Mouse (Mus musculus) CH12.LX (cell line): ENCODE data around the gene Acsbg2. TPM values are rescaled to one million over a fixed set of nuclear protein-coding genes. Genes with fewer than 3 reads are reported as not detected.

Source experiments
- DNase-seq: peaks from one replicate; pipeline ENCODE4 v3.0.0-alpha.2; 2013; ENCODE audit errors: extremely low read depth
- H3K27ac ChIP-seq: 2 replicates; pipeline ENCODE4 v1.5.1; 2012; ENCODE audit warnings: low read depth, mild to moderate bottlenecking, control low read depth, moderate library complexity; ENCODE audit not compliant: insufficient read depth
- H3K27me3 ChIP-seq: replicated peaks from 2 replicates; pipeline ENCODE3; 2012; ENCODE audit warnings: inconsistent platforms
- H3K36me3 ChIP-seq, 2 experiments: replicated peaks in 1 of 2; 2 replicates each; pipeline versions ENCODE3 to v1.6.1; 2012; ENCODE audit warnings: inconsistent platforms in 1 of 2, low read length in 1 of 2, mild to moderate bottlenecking in 1 of 2, mixed read lengths in 1 of 2, moderate library complexity in 1 of 2; ENCODE audit not compliant: control insufficient read depth in 1 of 2, insufficient read depth in 1 of 2
- H3K4me1 ChIP-seq, 2 experiments: 2 replicates each; pipeline ENCODE4 v1.6.1; 2012; ENCODE audit warnings: inconsistent platforms in 1 of 2, moderate library complexity in 1 of 2; ENCODE audit not compliant: insufficient read depth in 2 of 2, control insufficient read depth in 1 of 2
- H3K4me2 ChIP-seq: 2 replicates; pipeline ENCODE4 v1.6.1; 2012; ENCODE audit warnings: low read depth, mild to moderate bottlenecking, control low read depth; ENCODE audit not compliant: poor library complexity, insufficient read depth, severe bottlenecking
- H3K4me3 ChIP-seq, 3 experiments: fragments of 150-350 bp in 1 of 3; sonication (generic) in 1 of 3; replicated peaks in 1 of 3; 2 replicates each; pipeline versions ENCODE3 to v1.5.1; 2011 to 2012; ENCODE audit warnings: low read depth in 2 of 3, low read length in 2 of 3, mild to moderate bottlenecking in 2 of 3, moderate library complexity in 2 of 3, control low read depth in 1 of 3, improper control_type of control experiment in 1 of 3, inconsistent platforms in 1 of 3, mixed read lengths in 1 of 3; ENCODE audit not compliant: poor library complexity in 1 of 3
- H3K79me2 ChIP-seq: replicated peaks from 2 replicates; pipeline ENCODE4 v1.6.1; 2012; ENCODE audit warnings: mild to moderate bottlenecking, moderate library complexity; ENCODE audit not compliant: control insufficient read depth, poor library complexity, insufficient read depth, severe bottlenecking; ENCODE audit errors: extremely low read depth
- H3K9ac ChIP-seq: 2 replicates; pipeline ENCODE4 v1.6.1; 2012; ENCODE audit warnings: low read depth, mild to moderate bottlenecking, control low read depth, moderate library complexity; ENCODE audit not compliant: insufficient read depth
- H3K9me3 ChIP-seq: replicated peaks from 2 replicates; pipeline ENCODE3; 2012; ENCODE audit warnings: low read length, inconsistent platforms, mixed read lengths
- CHD2 ChIP-seq: IDR thresholded peaks from 2 replicates; pipeline ENCODE4 v1.6.1; 2011; ENCODE audit warnings: low read length, improper control_type of control experiment
- ELF1 ChIP-seq: IDR thresholded peaks from 2 replicates; pipeline ENCODE4 v1.6.1; 2014; ENCODE audit warnings: low read depth, mild to moderate bottlenecking, inconsistent platforms, low read length, improper control_type of control experiment
- EP300 ChIP-seq: IDR thresholded peaks from 2 replicates; pipeline ENCODE4 v1.6.1; 2011; ENCODE audit warnings: low read length, improper control_type of control experiment
- HCFC1 ChIP-seq: IDR thresholded peaks from 2 replicates; pipeline ENCODE4 v1.6.1; 2012; ENCODE audit warnings: low read depth, mild to moderate bottlenecking, inconsistent platforms, low read length, improper control_type of control experiment
- IRF4 ChIP-seq: IDR thresholded peaks from 2 replicates; pipeline ENCODE4 v1.6.1; 2014; ENCODE audit warnings: low read depth, mild to moderate bottlenecking, inconsistent platforms, low read length, improper control_type of control experiment
- JUN ChIP-seq: IDR thresholded peaks from 2 replicates; pipeline ENCODE4 v1.6.1; 2011; ENCODE audit warnings: low read depth, mild to moderate bottlenecking, low read length, improper control_type of control experiment, moderate library complexity; ENCODE audit not compliant: insufficient read depth
- JUND ChIP-seq: conservative IDR thresholded peaks from 2 replicates; pipeline ENCODE4 v1.6.1; 2011; ENCODE audit warnings: low read depth, low read length, improper control_type of control experiment
- MAX ChIP-seq: IDR thresholded peaks from 2 replicates; pipeline ENCODE4 v1.6.1; 2011; ENCODE audit warnings: low read length, improper control_type of control experiment
- MEF2A ChIP-seq: IDR thresholded peaks from 2 replicates; pipeline ENCODE4 v1.6.1; 2014; ENCODE audit warnings: low read depth, mild to moderate bottlenecking, inconsistent platforms, low read length, improper control_type of control experiment, borderline replicate concordance
- MYC ChIP-seq: IDR thresholded peaks from 2 replicates; pipeline ENCODE4 v1.6.1; 2011; ENCODE audit warnings: low read depth, mild to moderate bottlenecking, improper control_type of control experiment, low read length
- NELFE ChIP-seq: IDR thresholded peaks from 2 replicates; pipeline ENCODE4 v1.6.1; 2011; ENCODE audit warnings: low read depth, low read length, improper control_type of control experiment
- NRF1 ChIP-seq: IDR thresholded peaks from 2 replicates; pipeline ENCODE4 v1.6.1; 2014; ENCODE audit warnings: low read depth, mild to moderate bottlenecking, inconsistent platforms, low read length, improper control_type of control experiment, moderate library complexity
- PAX5 ChIP-seq: IDR thresholded peaks from 2 replicates; pipeline ENCODE4 v1.6.1; 2012; ENCODE audit warnings: low read length, inconsistent platforms, mixed read lengths
- RAD21 ChIP-seq: IDR thresholded peaks from 2 replicates; pipeline ENCODE4 v1.6.1; 2011; ENCODE audit warnings: low read depth, mild to moderate bottlenecking, low read length, improper control_type of control experiment, moderate library complexity
- SMC3 ChIP-seq: IDR thresholded peaks from 2 replicates; pipeline ENCODE4 v1.6.1; 2011; ENCODE audit warnings: low read depth, low read length, improper control_type of control experiment
- ZKSCAN1 ChIP-seq: IDR thresholded peaks from 2 replicates; pipeline ENCODE4 v1.6.1; 2012; ENCODE audit warnings: low read depth, inconsistent platforms, low read length, improper control_type of control experiment, borderline replicate concordance
- ZMIZ1 ChIP-seq: IDR thresholded peaks from 2 replicates; pipeline ENCODE4 v1.6.1; 2012; ENCODE audit warnings: low read depth, mild to moderate bottlenecking, inconsistent platforms, low read length, improper control_type of control experiment
- dilution Hi-C: fragments of 300-500 bp; cut with MboI; formaldehyde crosslinking; loops from 2 replicates; pipeline ENCODE4 v1.14.3; 2020; ENCODE audit warnings: low sequenced_read_pairs; ENCODE audit not compliant: extremely low pct_unique_long_range_greater_than_20kb, extremely low pct_ligation_motif_present
- in situ Hi-C: fragments of 300-500 bp; cut with MboI; formaldehyde crosslinking; loops from 3 replicates; pipeline ENCODE4 v1.14.3; 2019; ENCODE audit warnings: low sequenced_read_pairs, low pct_ligation_motif_present, low pct_unique_long_range_greater_than_20kb, mixed read lengths
- polyA plus RNA-seq: library from polyadenylated mRNA; unstranded; fragments of >175 nt; gene quantifications from 2 replicates; pipeline ENCODE4 v1.2.1, GENCODE M21; 2012; ENCODE audit warnings: low read depth; ENCODE audit not compliant: insufficient read length
- total RNA-seq, 2 experiments: library from RNA; depleted of rRNA; stranded (reverse); fragments of 300-350 nt in 1 of 2; fragments of >200 nt in 1 of 2; gene quantifications; 2 replicates each; pipeline ENCODE4 v1.2.3; 2012 to 2014

Acsbg2 gene
- total and polyA plus RNA-seq, 3 experiments, result not detected

DNA sequence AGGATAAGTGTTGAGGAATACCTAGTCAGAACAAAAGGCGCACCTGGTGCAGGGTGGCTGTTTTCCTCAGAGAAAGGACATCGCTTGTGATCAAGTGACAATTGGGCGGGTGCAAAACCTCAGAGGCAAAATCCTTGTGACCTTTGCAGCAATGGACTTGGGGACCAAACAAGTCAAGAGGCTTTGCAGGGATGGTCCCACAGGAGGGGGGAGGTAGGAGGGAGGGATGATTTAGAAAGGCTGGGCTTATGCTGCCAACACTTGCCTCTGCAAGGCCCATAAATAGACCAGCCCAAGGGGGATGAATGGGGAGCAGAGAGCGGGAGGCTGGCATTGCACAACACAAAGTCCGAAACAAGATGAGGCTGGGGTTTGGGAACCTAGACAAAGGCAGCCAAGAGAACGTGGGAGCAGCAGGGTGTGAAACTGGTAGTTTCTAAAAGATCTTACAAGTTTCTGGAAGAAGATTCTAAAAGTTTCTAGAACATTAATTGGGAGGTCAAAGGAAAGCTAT lies 55.2 kb downstream of the Acsbg2 start:
- dilution Hi-C loops (no loop called here), in situ Hi-C loops (no loop called here)
- peak overlapping the region; percentile 33; the same call in 1 of the 2 replicates for H3K4me2 ChIP-seq
- H3K4me3 ChIP-seq, result no peak overlapping the region
- peaks cover 77% of the 10 kb centered on the region for H3K27me3 ChIP-seq
- H3K27ac ChIP-seq, result no peak overlapping the region
- H3K9me3 ChIP-seq, result no peaks in the 10 kb centered on the region
- no peaks in the 10 kb centered on the region for H3K79me2 ChIP-seq
- H3K9ac ChIP-seq, result no peak overlapping the region
- H3K36me3 ChIP-seq, result no peaks in the 10 kb centered on the region
- DNase-seq, result no peak
- TF ChIP-seq ZKSCAN1 (no peak), NRF1 (no peak), JUND (no peak), NELFE (no peak), ZMIZ1 (no peak), MAX (no peak), PAX5 (no peak), MEF2A (no peak), RAD21 (no peak), HCFC1 (no peak), EP300 (no peak), SMC3 (no peak), JUN (no peak), ELF1 (no peak), IRF4 (no peak), CHD2 (no peak)
- TF ChIP-seq, all 38 proteins: peak for 0
- H3K4me1 ChIP-seq, result peaks cover 0 to 5% of the 10 kb centered on the region in 2 experiments; a peak in 2 of 4 replicates

- DNase-seq, result peak; percentile 21
- Histone ChIP-seq H3K9ac (no peak overlapping the region), H3K4me1 (peaks cover 0 to 5% of the 10 kb centered on the region in 2 experiments; a peak in 2 of 4 replicates), H3K9me3 (no peaks in the 10 kb centered on the region), H3K79me2 (no peaks in the 10 kb centered on the region), H3K4me3 (no peak overlapping the region), H3K36me3 (no peaks in the 10 kb centered on the region), H3K27ac (no peak overlapping the region), H3K27me3 (peaks cover 73% of the 10 kb centered on the region), H3K4me2 (no peak overlapping the region)
- in situ Hi-C loops (no loop called here), dilution Hi-C loops (no loop called here)
- TF ChIP-seq MYC, result no peak
Measured at GRCm38 (mm10) chr17:56818067-56818636, 56.1 kb downstream of the Acsbg2 start.
